Mouse (Mus musculus) ES-Bruce4 (cell line): ENCODE data around the gene Pdik1l.

ENCODE experiments used
- CTCF ChIP-seq: IDR thresholded peaks from one replicate; pipeline ENCODE4 v1.8.1; 2011; ENCODE audit warnings: low read depth, low read length
- POLR2A ChIP-seq: IDR thresholded peaks from one replicate; pipeline ENCODE4 v1.8.1; 2011; ENCODE audit warnings: low read length; ENCODE audit not compliant: insufficient read depth

GRCm38 (mm10) chr4:134316390-134316789 is 28.7 kb upstream of the Pdik1l start:
- TF ChIP-seq POLR2A (no peak), CTCF (peak; percentile 20)
